Mouse (Mus musculus) cerebellum, postnatal 36 days (tissue): ENCODE data around the gene Lrrc1.
"Not testable (repeated sequence)": the region's sequence is repeated elsewhere in the genome, so short reads cannot be mapped to it uniquely, and the experiment has no call there.

Experiments
- DNase-seq, 2 experiments: peaks; one replicate each; pipeline ENCODE4 v3.0.0; 2021 to 2022; ENCODE audit warnings: mixed read lengths in 2 of 2

The Lrrc1 gene

DNA sequence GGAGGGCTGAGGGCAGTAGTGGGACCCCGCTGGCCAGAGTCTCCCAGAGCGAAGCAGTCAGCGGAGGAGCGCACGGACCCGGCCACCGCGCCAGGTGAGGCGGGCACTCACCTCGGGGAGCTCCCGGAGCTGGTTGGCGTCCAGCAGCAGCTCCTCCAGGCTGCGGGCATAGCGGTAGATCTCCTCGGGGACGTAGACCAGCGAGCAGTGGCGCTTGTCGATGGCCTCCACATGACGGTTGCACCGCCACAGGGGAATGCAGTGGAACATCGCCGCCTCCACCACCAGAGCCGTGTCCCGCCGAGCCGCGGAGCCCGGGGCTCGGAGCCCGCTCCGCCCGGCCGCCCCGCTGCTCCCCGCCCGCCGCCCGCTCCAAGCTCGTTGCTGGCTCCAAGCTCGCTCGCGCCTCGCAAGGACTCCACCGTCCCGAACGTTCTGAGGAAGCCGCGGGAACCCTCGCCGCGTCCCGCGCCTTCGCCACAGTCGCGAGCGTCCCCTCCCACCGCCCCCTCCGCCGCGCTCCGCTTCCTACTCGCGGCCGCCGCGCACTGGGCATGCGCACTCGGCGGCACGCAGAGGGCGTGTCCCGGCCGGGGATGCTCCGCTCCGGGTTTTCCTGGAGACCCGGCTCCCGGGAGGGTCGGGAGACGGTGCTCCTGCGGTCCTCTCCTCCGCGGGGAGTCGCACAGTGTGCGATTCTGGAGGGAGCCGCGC, at the start of gene Lrrc1:
TSS of gene Lrrc1 (minus strand) at position 517 of the 714 bp plus-strand sequence.
- peak; percentile 83 to 87 for DNase-seq

DNA sequence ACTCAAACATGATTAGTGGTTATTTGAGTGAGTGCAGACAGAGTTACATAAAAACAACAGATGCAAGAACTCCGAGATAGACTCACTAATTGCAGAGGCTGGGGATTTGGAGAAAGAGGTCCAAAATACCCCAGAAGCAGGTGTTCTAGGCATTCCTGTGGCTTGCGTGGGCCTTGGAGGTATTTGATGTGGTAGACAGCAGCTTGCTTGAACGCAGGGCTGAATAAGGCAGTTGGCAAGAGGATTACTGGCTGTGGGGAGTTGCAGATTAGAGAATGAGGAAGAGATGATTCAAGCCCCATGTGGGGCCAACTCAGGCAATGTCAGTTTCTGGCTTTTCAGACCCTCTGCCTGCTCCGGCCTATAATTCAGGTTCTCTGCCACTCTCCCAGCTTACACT, 47.8 kb upstream of the Lrrc1 start:
- DNase-seq: no peak

- no peak for DNase-seq
Measured at GRCm38 (mm10) chr9:77589496-77589895, 44.8 kb upstream of the Lrrc1 start.

DNA sequence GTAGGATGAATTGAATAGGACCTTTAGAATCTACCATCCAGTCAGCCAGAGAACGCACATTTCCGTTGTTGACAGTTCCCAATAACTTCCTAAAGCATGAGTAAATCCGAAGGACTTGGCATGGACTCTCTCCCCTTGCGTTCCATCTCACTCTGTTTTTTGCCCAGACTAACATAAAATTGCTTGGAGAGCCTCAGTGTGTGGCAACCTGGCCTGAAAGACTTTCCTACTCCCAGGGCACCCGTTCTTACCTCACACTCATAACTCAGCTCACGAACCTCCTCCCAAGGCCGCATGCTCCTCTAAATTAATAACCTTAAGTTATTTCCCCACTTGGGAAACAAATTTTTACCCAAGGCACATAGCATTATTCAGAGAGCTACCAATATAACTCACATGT, 42.9 kb upstream of the Lrrc1 start:
- no peak for DNase-seq

GRCm38 (mm10) chr9:77586806-77587591, 42.3 kb upstream of the Lrrc1 start:
- no peak for DNase-seq

DNA sequence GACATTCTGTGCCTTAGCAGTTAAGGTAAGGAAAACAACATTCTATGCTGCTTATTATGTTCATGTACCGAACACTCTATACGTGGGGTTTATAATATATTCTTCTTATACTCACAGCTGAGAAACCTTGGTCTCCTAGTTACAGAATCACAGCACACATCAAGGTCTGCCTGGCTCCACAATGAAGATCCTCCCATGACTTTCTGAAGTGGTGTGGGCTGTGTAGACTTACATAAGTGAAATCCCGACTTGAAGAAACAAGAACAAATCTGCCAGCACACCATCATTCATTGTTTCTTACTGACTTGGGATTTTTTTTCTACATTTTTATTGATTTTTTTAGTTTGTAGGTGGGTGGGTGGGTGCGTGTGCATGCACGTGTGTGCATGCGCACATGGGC, 40.1 kb upstream of the Lrrc1 start:
- no peak for DNase-seq

- no peak for DNase-seq
Measured at GRCm38 (mm10) chr9:77583302-77583701, 38.6 kb upstream of the Lrrc1 start.

DNA sequence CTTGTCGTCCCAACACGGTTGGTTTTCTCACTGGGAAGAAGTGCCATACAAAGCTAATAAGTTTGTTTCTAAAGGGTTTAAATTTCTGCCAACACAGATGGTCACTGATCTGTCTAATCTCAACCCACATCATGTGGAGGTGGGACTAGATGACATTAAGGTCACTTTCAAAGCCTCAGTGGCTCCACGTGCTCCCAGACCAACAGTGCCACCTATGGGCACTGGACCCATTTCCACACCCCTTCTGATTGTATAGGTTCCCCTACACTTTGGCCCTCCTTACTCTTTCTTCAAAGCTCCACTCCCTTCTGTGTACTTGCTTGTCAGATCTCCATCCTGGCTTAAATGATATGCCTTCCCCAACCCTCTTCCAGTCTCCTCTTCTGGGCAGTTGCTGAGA, 35.2 kb upstream of the Lrrc1 start:
- DNase-seq: no peak

GRCm38 (mm10) chr9:77577931-77578330, 33.3 kb upstream of the Lrrc1 start:
- no peak for DNase-seq

- DNase-seq: no peak
Measured at GRCm38 (mm10) chr9:77577409-77577808, 32.7 kb upstream of the Lrrc1 start.

DNA sequence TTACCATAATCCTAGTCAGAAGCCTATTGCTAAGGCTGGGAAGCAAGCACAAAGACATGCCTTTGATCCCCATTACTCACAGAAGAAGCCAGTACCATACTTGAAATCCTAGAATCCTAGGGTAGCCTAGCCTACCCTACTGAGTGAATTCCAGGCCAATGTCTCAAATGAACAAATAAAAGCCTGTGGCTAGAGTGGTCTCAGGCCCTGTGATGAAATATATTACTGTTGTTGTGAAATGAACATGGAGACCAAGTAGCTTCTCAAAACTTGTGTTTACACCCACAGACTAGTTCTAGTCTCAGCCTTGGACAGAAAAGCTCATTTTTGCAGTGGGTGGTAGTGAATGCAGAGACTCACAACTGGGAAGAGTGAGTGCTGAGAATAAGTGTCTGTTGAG, 31.6 kb upstream of the Lrrc1 start:
- DNase-seq: no peak

- DNase-seq: not testable (repeated sequence)
Measured at GRCm38 (mm10) chr9:77574996-77575395, 30.3 kb upstream of the Lrrc1 start.

- DNase-seq: no peak
Measured at GRCm38 (mm10) chr9:77571851-77572250, 27.2 kb upstream of the Lrrc1 start.

GRCm38 (mm10) chr9:77568789-77569506, 24.3 kb upstream of the Lrrc1 start:
- DNase-seq: no peak

GRCm38 (mm10) chr9:77561827-77562226, 17.2 kb upstream of the Lrrc1 start:
- no peak for DNase-seq

DNA sequence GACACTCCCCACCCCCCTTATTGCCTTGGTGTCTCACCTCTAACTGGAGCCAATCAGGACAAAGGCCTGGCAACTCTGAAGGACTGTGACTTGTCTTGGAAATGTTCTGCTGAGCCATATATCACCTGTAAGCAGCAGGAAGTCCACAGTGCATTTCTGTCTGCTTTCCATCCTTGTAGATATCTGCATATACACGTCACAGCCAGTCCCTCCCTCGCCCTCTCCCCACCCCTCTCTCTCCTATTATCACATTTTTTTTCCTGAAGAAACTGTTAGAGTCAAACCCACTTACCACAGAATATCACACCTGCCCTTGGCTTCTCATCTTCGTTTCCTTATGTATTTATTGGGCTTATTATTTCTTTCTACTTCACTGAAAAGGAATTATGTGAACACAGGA, 13.3 kb upstream of the Lrrc1 start:
- DNase-seq: no peak

GRCm38 (mm10) chr9:77557181-77557580, 12.5 kb upstream of the Lrrc1 start:
- no peak for DNase-seq

- DNase-seq: no peak
Measured at GRCm38 (mm10) chr9:77556435-77556834, 11.8 kb upstream of the Lrrc1 start.

DNA sequence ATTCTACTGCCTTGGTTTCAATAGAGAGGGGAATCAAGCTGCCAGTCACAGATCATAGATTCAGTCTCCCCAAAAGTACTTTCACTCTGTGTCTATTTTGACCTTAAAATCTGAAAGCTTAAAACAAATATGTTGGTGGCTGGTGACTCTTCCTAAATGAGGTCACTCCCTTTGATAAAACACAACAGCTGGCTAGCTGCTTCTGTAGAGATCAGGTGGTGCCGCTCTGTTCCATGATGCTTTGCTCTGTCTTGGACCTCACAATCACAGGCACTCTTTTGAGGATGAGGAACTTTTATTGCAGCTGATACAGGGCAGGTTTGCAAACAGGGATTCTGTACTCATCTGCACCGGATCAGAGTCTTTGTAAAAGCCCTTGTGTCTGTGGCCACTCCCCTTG, 8.8 kb upstream of the Lrrc1 start:
- no peak for DNase-seq

DNA sequence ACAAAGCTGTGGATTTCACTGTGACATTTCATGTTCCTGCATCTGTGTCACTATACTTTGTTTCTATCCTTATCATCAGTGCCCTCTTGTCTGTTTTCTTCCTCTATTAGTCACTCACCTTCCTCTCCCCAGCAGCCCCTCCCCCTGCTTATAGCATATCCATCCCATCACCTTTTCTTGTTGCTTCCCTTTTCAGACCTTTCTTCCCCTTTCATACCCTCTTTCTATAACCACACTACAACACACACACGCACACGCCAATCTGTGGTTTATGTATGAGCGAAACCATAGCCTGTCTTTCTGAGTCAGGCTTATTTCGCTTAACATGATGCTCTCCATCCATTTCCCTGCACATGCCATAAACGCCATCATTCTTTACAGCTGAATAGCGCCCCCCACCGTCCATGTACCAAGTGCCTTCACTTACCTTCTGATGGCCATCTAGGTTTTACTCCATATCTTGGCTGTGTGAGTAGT, 6.4 kb upstream of the Lrrc1 start:
- no peak for DNase-seq

DNA sequence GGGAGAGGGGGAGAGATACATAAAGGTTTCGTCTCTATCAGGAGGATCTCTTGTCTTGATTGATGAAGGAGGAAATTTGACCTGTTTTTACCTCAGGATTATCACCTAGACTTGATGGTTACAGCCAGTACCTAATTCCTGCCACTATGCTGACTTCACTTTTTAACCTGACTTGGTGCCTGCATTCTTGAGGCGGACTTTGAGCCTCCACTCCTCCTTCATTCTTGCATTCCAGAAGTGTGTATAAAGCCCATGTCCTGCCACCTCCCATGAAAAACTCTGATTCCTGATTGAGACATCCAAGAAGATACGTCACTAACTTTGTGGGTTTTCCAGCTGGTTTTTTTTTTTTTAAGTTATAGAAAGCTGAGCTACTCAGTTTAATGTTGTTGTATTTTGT, 1.3 kb upstream of the Lrrc1 start:
- DNase-seq: no peak

DNA sequence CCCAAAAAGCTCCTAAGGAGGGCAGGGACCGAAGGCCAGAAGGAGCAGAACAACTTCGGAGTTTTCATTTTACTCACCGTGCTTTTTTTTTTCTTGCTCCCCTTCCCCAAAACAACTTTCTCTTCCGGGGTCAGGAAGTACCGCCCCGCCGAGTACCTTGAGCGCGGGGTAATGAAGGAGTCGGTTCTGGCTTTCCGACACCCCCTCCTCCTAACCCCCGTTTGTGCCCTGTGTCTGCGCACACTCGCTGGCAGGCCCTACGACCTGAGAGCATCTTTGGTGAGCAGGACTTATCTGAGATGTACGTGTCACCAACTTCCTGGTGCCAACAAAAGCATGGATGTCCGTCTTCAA, 375 bp upstream of the Lrrc1 start:
- DNase-seq: no peak
